Mouse (Mus musculus) urinary bladder, postnatal 10 days (tissue): ENCODE results near the gene Hoxc13.

Source experiments
- DNase-seq: peaks from one replicate; pipeline ENCODE4 v3.0.0; 2022; ENCODE audit warnings: low spot score

Hoxc13 gene

DNA sequence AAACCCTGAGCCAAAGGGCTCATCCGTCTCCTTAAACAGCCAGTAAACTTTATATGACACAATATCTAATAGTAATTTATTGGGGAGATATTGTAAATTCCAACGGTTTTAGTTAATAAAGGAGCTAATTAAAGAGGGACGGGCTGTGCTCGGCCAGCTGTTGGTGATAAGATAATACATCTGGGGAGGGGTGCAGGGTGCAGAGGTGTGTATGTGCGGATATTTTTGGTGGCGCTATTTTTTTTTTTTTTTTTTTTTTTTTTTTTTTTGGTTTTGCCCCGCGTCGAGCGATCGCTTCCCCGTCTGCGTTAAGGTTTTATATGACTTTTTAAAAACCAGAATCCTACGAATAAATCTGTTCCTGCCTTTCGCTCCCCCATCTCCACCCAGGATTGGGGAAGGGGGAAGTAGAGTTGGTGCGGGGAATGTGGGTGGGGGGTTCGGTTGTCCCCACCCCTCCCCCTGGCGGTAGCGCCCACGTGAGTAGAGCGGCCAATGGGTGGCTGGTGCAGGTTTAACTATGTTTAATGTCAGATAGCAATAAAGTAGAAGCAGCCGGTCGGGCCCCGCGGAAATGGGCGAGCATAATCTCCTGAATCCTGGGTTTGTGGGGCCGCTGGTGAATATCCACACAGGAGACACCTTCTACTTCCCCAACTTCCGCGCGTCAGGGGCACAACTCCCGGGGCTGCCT lies 15.5 kb downstream of the Hoxc13 start, which contains the start of gene Hoxc12:
TSS of gene Hoxc12 (plus strand) at position 479 of the 694 bp plus-strand sequence.
- DNase-seq, result no peak

DNA sequence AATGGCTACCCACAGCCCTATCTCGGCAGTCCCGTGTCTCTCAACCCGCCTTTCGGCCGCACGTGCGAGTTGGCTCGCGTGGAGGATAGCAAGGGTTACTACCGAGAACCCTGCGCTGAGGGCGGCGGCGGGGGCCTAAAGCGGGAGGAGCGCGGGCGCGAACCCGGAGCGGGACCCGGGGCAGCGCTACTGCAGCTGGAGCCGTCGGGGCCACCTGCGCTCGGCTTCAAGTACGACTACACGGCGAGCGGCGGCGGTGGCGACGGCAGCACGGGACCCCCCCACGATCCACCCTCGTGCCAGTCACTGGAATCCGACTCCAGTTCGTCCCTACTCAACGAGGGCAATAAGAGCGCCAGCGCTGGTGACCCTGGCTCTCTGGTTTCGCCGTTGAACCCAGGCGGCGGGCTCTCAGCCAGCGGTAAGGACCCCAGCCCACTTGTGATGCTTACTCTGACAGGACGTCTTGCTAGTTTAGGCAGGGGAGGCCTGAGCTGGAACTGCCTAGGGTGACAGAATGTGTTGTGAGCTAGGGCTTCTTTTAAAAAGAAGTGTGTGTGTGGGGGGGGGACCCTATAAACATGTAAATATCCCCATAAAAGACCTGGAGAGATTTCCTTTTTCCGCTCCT lies 16.2 kb downstream of the Hoxc13 start:
- no peak for DNase-seq

GRCm38 (mm10) chr15:102939256-102940155 lies 18.6 kb downstream of the Hoxc13 start:
- no peak for DNase-seq

DNA sequence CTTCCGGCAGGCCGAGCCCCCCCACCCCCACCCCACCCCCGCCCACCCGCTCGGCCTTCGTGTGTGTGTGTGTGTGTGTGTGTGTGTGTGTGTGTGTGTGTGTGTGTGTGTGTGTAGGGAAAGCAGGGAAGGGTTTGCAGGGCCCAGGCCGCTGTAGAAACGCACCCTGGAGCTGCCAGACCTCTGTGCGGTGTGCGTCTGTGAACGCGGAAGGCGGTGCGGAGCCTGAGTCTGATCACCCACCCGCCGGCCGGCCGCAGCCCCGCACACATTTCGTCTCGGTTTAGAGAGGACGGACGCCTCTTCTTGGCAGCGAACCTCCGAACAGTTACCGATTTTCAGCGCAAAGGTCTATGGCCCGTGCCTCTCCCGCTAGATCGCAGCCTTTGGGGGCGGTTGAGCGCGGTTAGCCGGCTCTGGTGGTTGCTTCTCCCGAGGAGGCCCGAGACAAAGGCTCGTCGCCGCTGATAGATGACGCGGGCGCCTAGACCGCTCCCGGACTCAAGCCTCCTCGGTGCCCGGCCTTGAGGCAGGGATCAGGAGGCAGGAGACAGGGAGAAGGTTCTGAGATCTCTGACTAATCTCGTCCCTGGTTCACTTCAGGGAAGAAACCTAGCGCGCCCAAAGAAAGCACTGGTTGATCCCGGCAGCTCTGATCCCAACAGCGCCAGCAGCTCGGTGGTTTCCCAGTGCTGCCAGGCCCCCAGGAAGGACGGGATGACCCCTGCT lies 22.0 kb downstream of the Hoxc13 start:
- no peak for DNase-seq

DNA sequence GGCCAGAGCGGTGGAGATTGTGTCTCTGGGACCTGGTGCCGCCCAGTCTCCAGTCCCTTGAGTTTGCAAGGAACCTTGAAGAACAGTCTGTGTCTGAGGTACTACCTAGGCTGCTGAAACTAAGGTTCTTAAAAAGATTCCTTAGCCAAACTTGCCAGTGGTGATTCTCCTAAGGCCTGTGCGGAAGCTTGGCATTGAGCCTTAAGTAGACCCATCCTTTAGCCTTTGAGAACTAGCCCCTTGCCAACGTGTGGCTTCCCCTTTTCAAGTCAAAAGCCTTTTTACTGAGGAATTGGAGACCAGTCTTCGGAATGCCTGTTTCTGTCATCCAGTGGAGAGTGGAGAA lies 22.5 kb downstream of the Hoxc13 start:
- no peak for DNase-seq

DNA sequence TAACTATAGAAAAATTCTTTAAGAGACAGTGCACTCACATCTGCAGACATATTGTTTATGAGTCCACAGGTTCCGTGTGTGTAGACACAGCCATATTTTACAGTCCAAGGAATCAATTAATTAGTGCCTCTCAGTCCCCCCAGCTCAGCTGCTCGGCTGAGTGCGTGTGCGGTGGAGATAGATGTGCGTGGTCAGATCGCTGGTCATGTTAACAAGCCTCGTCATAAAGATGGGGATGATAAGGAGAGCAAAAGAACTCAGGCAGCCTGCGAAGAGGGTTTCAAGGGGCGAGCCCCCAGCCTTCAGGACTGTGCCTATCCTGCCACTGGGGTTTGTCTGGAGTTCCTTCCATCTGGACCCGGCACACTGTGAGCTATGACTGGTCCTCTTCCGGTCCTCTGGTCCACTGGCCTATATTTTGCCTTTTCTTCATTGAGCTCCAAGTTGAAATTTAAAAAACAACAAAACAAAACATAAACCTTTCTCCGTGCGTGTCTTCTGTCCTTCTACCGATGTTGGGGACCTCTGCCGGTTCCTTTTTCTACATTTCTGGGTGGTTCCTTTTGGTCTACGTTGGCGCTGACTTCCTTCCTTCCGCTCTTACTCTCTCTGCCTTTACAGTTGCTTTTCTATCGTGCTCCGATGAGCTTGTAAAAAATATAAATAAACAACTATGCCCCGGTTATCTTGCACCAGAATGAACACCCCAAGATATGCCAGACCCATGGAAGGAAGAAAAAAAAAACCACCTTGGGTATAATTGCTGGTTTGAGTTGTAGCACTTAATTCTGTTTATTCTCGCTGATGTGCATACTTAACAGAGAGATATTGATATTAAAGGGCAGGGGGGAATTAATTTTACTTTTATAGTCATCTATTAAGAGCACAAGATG lies 24.5 kb downstream of the Hoxc13 start:
- DNase-seq, result no peak

- DNase-seq, result no peak
Measured at GRCm38 (mm10) chr15:102947276-102947675, 26.4 kb downstream of the Hoxc13 start.

GRCm38 (mm10) chr15:102948842-102949241 lies 27.9 kb downstream of the Hoxc13 start:
- no peak for DNase-seq

DNA sequence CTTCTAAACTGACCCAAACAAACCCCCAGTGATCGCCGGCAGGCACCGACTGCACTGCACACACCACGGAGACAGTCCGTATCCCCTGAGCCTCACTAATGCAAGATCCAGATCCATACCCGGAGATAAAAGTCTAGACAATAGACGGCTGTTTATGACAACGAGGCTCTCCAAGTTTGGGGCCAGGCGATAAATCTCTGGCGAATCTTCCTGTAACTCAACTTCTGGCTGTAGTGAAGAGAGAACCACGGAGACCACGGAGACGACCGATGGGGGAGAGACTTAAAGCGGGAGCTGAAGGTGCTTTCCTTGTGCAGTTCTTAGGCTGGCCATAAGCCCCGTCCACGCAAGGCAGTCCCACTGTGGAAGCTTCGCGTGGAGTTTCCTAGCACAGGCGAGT lies 28.8 kb downstream of the Hoxc13 start:
- DNase-seq, result no peak

DNA sequence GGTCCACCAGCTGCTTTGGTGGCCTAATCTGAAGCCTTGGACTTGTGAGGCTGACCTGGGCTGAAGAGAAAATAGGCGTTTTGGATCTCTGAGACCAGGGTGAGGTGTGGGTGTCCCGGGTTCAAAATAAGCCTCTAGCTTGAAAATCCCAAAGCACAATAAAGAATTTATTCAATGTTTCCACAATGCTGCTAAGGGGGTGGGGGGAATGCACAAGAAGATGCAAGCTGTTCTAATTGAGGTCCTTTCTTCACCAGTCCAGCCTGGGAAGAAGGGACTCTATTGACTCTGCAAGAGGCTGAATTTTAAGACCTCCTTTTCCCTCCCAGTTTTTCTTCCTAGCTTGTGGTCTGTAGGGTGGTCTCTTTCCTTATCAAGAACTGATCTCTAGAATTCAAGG lies 30.0 kb downstream of the Hoxc13 start:
- no peak for DNase-seq

DNA sequence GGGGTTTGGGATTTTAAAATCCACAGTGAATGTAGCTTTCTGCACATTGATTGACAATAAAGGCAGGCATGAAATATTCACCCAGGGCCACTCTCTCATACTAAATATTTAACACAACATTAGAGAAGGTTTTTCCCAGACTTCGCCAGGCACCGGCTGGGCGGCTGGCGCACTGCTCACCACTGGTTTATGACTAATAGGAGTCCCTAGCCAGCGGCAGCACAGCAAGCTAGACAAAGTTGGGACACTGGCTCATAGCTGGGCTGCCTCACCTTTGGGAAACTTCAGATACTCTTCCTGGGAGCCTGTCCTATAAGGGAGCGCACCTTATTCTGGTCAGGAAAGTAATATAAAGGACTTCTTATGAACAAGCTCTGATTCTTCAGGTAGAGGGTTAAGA lies 32.7 kb downstream of the Hoxc13 start:
- no peak for DNase-seq

DNA sequence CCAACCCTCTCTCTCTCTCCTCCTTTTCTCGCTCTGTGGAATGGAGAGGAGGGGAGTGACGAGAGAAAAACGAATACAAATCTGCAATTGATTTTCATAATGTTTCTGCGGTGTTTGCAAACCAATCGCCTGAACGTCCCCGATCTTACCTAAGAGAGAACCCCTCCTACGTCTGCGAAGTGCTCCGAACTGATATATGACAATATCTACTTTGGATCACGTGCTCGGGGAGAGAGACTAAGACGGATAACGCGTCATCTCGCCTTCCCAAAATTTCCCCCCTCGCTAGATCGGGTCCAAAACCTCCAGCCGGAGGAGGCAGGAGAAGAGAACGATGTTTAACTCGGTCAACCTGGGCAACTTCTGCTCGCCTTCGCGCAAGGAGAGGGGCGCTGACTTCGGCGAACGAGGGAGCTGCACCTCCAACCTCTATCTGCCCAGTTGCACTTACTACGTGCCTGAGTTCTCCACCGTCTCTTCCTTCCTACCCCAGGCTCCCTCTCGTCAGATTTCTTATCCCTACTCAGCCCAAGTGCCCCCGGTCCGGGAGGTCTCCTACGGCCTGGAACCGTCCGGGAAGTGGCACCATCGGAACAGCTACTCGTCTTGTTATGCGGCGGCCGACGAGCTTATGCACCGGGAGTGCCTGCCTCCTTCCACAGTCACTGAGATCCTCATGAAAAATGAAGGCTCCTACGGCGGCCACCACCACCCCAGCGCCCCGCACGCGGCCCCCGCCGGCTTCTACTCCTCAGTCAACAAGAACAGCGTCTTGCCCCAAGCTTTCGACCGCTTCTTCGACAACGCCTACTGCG lies 33.5 kb downstream of the Hoxc13 start, which contains the start of gene Hoxc11:
TSS of gene Hoxc11 (plus strand) at position 236 of the 815 bp plus-strand sequence.
- DNase-seq, result no peak

- no peak for DNase-seq
Measured at GRCm38 (mm10) chr15:102955007-102955382, 34.1 kb downstream of the Hoxc13 start.

- DNase-seq, result no peak
Measured at GRCm38 (mm10) chr15:102955833-102956640, 35.1 kb downstream of the Hoxc13 start.

GRCm38 (mm10) chr15:102956906-102957305 lies 36.0 kb downstream of the Hoxc13 start:
- no peak for DNase-seq

- no peak for DNase-seq
Measured at GRCm38 (mm10) chr15:102959663-102960191, 38.8 kb downstream of the Hoxc13 start.

DNA sequence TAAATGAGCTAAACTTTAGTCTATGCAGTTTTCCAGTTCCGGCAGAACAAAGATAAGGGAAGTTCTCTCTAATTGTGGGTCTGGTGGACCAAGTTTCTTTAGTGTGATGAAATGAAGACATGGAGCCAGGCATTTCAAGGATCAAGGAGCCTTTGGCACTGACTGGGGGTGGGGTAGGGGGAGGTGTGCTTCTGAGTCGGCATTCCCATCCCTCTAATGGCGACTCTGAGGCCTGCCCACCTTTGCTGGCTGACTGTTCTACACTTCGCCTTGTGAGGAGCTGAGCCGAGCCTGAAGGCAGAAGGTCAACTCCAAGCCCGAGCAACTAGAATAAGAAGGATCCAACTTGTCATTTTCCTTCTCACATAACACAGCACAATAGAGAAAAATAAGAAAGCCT lies 40.8 kb downstream of the Hoxc13 start:
- DNase-seq, result no peak

DNA sequence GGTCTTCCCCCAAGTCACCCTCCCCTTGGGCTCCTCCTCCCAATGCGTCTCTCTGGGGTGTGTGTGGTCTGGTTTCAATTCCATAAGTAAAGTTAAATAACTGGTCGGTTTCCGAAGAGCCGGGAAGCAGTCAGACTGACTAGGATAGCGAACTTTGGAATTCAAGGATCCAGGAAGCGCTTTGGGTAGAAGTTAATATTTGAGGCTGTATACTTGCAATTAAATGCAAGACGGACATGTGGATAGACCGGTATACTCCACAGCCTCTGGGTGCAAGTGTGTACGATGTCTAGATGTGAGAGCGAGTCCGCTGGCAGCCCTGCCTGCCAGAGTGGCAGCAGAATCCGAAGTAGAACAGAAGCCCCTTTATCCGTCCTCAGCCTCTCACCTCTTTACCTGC lies 41.6 kb downstream of the Hoxc13 start:
- no peak for DNase-seq

DNA sequence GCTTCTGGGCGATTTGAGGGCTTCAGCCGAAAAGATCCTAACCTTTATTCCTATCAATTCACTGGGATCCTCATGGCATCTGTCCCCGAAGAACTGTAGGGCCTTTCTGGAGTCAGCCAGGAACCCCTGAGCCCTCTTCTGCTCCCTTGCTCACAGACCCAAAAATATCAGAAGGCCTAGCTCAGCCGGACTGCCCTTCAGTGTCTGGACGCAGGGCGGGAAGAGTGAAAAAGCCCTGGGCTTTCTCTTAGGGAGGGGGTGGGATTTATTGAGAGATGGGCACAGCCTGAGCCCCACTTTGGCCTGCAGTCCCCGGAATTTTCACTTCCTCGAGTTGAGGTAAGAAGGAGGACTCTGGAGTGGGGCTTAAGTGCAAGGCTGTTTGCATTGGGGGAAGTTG lies 42.4 kb downstream of the Hoxc13 start:
- DNase-seq, result no peak
